Mouse (Mus musculus) kidney, postnatal 10 days (tissue): ENCODE measurements around the gene Olfr952.

Experiments used
- DNase-seq: peaks from one replicate; pipeline ENCODE4 v3.0.0; 2021; ENCODE audit warnings: mixed read lengths

Olfr952 gene

GRCm38 (mm10) chr9:39427048-39427447 is at the start of gene Olfr952:
Olfr952 (minus strand) TSS chr9:39427148.
- no peak for DNase-seq

GRCm38 (mm10) chr9:39471844-39472243 is 44.9 kb upstream of the Olfr952 start, which contains the start of gene Olfr955:
Olfr955 (minus strand) TSS chr9:39471944.
- no peak for DNase-seq

DNA sequence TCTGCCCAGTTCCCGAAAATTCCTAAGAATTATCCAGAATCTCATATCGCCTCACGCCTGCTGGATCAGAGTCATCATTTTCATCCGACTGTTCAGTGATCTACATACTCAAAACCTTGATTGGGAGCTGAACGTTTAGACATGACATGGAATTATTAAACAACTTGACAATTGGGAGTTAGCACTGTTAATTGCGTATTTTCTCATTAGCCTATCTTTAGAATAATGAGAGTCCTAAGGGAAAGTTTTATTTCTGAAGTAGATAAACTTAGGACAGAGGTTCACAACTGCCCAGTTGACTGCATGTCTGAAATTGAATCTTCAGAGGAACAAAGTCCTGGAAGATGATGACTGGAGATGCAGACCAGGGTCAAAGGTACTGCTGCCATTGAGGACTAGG is 29.5 kb upstream of the Olfr952 start, which contains the start of gene Olfr954:
Olfr954 (plus strand) TSS at position 301 of the 400 bp plus-strand sequence.
- no peak for DNase-seq

DNA sequence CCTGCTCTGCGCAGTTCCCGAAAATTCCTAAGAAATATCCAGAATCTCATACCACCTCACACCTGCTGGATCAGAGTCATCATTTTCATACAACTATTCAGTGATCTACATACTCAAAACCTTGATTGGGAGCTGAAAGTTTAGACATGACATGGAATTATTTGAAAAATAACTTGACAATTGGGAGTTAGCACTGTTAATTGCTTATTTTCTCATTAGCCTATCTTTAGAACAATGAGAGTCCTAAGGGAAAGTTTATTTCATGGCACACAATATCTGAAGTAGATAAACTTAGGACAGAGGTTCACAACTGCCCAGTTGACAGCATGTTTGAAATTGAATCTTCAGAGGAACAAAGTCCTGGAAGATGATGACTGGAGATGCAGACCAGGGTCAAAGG is 39.8 kb downstream of the Olfr952 start, which contains the start of gene Olfr951:
Olfr951 (plus strand) TSS at position 301 of the 400 bp plus-strand sequence.
- DNase-seq: no peak
